Mouse (Mus musculus) cerebellum, adult 9-11 months (tissue): ENCODE measurements around the gene Lmo7.

Experiments
- DNase-seq: peaks from one replicate; pipeline ENCODE4 v3.0.0; 2022

Gene Lmo7

DNA sequence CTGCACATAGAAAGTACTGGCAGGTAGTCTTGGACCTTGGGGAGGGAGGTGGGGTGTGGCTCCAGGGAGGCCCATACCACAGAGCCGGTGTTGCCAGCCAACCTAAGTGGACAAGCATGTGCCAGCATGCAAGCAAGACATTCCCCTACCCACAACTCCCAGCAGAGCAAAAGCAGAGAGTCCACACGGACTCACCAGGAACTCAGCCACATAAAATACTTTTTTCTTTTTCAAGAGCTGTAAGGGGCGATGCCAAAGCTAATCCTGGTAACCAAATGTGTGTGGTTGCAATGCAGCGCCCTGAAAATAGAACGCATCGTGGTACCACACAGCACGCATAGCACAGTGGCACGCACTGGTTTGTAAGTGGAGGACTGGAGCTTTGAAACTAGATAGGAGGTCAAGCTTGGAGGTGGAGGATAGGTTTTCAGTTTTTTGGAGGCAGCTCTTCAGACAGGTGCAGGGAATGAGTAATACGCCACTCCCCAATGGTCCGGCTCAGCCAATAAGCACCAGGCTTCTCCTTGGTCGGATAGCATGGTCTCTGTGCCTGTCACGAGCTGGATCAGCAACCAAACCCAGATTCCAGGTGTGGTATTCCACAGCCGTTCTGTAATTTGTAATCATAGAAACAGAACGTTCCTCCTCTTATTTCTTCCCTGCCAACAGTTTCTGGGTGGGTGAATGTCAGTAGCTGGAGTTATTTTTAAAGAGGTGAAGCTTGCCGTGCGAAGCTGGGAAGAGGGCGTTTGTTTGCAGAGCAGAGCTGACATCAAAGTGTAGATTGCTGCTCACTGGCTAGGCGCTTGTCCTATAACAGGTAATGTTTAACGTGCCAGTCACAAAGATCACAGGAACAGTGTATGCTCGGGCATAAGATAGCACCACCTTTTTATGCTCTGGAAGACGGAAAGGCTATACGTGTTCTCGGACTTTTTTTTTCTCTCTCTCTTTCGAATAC is 110.3 kb downstream of the Lmo7 start:
- no peak for DNase-seq

DNA sequence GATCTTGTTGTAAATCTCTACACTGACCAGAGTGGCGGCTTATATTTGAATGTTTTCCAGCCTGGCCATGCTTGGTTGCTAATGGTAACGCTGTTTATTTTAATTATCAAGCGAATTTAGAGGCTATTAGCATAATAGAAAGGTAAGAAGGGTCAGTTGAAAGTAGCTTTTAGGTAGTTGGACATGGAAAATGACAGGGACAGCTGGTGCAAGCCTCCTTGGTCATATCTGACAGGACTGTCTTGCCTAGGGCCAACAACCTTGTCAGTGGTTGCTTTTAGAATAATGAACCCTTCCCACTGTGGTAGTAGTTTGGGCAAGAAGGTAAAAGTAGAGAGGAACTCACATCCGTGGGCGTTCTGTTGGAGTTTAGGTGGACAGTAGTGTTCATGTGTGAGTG is 111.5 kb downstream of the Lmo7 start:
- no peak for DNase-seq

DNA sequence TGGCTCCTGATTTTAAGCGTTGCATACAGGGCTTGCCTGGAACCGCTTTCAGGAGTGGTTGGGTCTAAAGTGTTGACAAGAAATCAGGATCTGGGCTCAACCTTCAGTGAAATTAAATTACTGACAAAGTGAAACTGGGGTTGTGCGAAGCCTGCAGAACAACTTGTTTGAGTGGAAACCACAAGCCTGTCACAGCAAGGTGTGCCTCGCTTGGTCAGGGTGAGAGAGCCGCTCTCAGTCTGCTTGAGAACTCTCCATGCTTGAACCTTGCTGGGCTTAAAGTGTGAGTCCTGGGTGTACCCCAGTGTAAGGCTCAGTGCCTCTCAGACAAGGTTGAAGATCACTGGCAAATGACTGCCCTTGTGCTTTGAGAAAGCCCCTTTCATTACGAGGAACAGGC is 112.8 kb downstream of the Lmo7 start:
- no peak for DNase-seq

DNA sequence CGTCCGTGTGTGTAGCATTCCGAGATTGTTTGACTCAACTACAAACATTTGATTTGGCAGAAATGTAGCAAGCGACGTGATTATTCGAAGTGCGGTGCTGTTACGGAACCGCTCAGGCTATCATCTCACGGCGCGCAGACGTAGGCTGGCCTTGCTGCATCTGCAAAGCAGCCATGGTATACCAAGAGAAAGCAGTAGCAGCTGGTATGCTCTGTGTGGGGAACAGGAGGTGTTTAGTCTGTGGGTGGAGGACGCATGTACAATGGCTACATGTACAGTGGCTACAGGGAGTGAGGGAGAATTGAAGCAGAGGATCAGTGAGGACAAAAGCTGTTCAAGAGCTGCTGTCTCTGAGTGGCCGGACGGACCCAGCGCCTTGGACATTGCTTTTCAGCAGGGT is 113.7 kb downstream of the Lmo7 start:
- no peak for DNase-seq

DNA sequence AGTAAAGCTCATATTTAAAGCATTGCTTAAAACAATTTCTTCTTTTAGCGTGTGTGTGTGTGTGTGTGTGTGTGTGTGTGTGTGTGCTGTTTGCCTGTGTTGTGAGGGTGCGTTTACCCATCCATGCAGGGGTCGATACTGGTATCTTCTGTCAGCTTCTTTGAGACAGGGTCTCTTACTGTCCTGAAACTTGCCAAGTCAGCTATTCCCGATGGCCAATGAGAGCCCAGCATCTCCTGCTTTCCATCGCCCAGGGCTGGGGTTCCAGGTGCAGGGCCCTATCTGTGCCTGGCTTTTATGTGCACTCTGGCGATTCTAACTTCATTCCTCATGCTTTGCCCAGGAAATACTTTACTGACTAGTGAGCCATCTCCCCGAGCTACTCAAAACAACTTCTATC is 114.7 kb downstream of the Lmo7 start:
- no peak for DNase-seq

DNA sequence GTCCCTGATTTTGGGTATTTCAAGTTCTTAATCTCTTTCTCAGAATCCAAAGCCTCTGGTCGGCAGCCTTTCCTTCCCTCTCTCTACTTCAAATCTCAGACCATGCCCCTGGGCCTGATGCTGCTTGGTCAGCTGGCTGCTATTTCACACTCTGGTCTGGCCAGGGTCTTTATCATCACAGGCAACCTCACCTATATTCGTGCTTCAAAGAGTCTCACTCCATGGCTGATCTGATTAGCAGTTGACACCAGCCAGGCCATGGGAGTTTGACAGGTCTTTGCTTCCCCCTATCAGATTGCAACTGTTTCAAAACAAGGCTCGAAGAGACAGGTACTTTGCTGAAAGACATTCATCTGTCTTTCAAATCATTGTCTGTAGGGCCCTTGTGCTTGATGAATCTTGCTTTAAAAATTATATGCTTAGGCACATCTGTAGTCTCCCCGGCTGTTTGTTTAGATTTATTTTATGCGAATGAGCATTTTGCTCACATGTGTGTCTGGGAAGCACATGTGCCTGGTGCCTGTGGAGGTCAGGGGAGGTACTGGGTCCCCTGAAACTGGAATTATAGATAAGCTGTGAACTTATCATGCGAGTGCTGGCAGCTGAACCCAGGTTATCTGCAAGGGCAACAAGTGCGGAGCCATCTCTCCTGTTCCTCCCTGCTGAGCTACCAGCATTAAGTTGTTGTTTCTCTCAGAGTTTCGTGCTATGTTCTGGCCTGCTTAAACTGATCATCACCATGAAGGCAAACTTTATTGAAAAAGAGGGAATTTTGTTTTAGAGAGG is 116.5 kb downstream of the Lmo7 start:
- no peak for DNase-seq

DNA sequence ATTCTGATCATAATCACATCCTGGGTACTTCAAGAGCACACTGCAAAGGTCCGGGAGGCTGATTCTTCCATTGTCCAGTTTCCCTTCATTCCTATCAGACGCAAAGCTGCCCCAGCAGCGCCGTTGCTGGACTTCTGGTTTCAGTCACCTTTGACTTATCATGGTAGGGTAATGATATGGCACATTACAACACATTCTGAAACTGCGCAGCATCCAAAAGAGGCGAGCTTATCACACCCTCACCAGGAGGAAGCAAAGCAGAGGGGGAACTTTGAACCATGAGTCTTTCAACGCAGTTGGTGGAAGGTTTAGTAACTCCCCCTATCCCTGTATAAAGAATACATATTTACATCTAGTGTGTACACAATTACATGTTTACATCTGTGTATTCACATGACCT is 117.8 kb downstream of the Lmo7 start:
- DNase-seq: no peak

DNA sequence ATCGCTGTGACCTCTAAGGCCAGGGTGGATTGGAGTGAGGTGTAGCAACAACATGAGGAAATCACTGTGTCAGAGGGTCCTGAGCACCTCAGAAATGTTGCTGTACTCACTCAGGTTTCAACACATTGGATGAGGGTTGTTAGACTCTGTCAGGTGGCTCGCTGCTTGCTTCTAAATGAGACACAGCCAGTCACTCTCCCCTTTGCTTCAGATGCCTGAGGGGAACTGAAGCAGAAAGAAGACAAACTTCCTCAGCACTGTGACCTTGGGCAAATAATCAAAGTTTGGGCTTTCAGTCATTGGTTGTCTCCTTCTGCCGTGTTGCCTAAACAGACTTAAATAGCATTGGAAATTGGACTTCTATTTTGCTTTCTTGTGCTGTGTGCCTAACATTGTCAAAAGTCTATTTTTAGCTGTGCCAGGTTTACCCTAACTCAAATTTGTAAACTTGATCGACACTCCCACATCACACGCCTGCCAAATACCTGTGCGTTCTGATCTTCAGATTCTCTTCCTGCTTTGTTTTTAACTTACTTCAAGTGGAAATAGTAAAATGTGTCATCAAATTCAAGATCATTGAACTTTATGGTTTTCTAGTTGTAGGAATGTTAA is 122.9 kb downstream of the Lmo7 start:
- DNase-seq: no peak

DNA sequence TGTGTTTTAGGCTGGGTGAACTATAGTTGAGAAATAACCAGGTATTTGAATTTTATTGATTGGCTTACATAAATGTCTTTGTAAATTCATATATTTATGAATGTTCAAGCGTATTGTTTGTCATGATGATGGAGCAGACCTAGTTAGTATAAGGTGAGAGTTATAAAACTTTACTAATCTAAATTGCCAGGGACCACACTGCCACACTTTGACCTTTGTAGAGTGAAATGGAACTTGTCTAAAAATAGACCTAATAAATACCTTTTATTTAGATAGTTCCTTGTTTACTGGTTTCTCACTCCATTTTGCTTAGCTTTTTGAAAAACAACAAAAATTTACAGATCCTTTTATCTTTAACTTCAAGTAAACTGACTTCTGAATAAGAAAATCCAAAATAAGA is 123.5 kb downstream of the Lmo7 start:
- no peak for DNase-seq

DNA sequence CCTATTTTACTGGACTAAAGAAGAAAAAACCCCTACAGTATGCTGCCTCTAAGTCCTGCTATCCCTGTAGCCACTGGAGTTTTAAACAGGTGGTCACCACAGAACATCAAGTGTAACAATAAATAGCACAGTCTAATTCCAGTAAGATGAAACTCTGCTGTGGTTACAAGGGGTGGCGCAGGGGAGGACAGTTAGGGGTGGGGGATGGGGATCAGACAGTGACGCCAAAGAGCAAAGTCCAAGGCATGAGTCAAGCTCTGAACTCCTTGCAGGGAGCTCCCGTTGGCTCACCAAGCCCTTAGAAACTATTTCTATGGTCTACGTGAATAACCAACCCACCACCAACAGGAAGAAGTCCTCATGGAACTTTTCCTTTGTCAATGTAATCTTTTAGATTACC is 124.0 kb downstream of the Lmo7 start:
- DNase-seq: no peak

GRCm38 (mm10) chr14:101854226-101854625 is 124.5 kb downstream of the Lmo7 start:
- no peak for DNase-seq

DNA sequence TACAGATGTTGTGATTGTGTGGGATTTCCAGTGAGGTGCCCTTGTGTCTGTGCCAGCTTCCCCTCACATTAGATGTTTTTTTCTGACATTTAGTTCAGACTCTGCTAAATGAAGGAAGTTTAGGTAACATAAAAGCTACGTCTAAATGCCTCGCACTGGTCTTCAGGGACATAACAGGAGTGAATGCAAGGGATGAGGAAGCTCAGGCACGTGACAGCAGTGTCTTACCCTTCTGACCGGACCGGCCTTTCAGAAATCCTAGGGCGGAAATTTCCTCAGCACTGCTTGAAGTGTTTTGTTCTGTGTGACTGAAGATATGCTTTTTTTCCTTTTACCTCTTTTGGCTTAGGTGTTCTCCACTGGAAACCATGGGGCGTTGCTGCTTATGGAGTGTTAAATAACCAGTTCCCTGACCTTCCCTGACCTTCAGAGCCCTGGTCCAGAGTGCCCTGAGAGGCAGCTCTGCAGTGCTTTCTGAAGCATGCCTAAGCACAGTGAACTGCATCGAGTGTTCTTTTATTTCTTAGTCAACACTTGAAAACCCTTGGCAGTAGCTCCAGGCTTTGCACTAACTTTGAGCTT is 129.6 kb downstream of the Lmo7 start:
- DNase-seq: no peak

GRCm38 (mm10) chr14:101862088-101862487 is 132.3 kb downstream of the Lmo7 start:
- DNase-seq: no peak

- no peak for DNase-seq
Observed at GRCm38 (mm10) chr14:101867071-101867733, 137.4 kb downstream of the Lmo7 start.

- DNase-seq: no peak
Observed at GRCm38 (mm10) chr14:101869145-101869544, 139.4 kb downstream of the Lmo7 start.

DNA sequence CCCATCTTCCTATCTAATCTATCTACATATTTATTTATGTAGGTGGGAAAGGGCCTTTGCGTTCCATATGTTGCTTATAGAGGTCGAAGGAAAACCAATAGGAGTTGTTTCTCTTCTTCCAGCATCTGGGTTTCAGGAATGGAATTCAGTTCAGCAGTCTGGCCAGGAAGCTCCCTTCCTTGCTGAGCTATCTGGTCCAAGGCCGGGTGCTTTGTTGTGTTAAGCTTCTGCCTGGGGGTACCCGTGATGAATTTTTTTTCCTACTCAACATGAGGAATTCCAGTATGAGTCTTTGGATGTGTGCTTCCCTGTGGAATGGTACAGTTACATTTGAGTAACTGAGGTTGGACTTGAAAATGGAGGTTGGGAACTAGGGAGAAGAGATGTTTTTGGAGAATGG is 139.9 kb downstream of the Lmo7 start:
- DNase-seq: no peak

DNA sequence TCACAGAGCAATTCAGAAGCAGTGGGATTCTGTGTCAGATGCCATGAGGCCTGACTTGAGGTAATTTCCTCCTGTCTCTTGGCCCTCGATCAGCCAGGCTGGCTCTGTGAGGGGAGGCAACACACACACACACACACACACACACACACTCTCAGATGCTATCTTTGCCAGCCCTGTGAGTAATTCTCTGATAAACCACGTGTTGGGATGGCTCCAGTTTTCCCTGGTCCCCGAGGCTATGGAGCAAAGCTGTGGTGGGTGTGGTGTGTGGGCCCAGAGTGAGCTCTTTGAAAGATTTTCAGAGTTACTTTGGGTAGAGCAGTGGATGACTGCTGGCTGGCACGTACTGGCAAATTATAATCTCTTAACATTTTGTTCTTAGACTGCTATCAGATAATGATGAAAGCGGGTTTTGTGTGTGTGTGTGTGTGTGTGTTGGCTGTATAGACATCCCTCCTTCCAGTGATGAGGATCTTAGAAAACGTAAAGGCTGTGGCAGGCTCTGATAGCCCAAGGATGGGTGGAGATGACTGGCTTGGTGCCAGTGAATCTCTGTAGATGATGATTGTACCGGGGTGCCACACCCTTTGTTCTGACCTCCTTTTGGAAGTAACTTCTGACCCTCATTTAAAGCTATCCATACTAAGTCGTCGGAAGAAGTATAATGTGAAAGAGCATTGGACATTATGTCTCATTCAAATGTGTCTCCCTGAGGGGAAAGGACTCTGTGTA is 140.6 kb downstream of the Lmo7 start:
- no peak for DNase-seq

DNA sequence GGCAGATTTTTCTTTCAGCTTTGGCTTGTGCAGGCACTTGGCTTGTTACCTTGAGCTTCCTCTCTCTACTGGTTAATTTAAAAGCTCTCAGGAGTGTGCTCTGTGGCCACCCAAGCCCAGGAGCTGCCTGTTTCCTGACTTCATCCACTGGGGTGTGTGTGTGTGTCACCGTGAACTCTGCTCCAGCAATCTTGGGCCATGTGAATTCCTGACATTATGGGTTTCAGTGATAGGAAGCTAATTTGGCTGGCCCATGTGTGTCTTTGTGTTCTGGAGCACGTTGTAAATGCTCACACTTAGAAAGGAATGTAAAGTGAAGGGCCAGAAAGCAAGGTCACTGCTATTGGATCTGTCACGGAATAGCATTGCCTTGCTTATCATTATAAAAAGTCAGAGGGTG is 143.1 kb downstream of the Lmo7 start:
- no peak for DNase-seq

DNA sequence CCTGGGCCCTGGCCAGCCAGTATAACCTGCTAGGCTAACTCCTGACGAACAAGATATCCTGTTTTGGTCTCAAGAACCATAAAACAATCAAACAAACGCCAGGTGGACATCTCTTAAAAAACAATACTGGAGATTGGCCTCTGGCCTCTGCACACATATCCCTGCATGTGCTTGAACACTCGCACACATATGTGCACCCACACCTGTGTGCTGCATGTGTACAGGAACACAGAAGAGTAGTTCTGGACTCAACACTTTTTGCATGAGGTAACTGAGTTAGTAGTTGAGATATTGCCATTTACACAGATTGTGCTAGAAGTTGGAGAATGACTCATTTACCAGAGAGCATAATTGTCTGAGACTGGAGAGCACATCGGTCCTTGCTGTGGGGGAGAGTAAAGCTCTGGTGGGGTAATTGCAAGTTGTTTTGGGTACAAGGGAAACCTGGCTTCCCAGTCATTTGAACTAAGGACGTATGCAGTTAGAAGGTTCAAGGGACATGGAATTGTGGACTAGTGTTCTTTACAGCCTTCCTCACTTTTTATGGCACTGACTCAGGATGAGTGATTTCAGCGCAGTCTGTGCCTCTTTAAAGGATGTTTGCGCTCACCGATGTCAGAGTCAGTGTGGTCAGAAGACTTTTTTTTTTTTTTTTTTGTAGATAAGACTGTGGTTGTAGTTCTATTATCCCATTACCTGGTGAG is 148.7 kb downstream of the Lmo7 start:
- no peak for DNase-seq

GRCm38 (mm10) chr14:101879050-101879694 is 149.4 kb downstream of the Lmo7 start:
- DNase-seq: no peak

GRCm38 (mm10) chr14:101882966-101883365 is 153.2 kb downstream of the Lmo7 start:
- no peak for DNase-seq
